Mouse (Mus musculus) neural tube, embryonic 15.5 days (tissue): ENCODE data around the gene Pigyl. TPM values are rescaled to one million over a fixed set of nuclear protein-coding genes. Genes with fewer than 3 reads are reported as not detected.

Experiments
- ATAC-seq: fragments of 200-750 bp; cut with Nextera tagmentation; 2 replicates; pipeline ENCODE4 v1.8.0; 2017; ENCODE audit warnings: mild to moderate bottlenecking, moderate TSS enrichment, moderate library complexity; ENCODE audit not compliant: low FRiP score
- H3K27ac ChIP-seq: fragments of 300-500 bp; sonication (generic); replicated peaks from 2 replicates; pipeline ENCODE4 v1.5.1; 2015; ENCODE audit warnings: mild to moderate bottlenecking, inconsistent platforms
- H3K27me3 ChIP-seq: fragments of 300-500 bp; sonication (generic); replicated peaks from 2 replicates; pipeline ENCODE4 v1.6.1; 2015; ENCODE audit warnings: inconsistent platforms
- H3K36me3 ChIP-seq: fragments of 300-500 bp; sonication (generic); 2 replicates; pipeline ENCODE4 v1.6.1; 2015; ENCODE audit warnings: inconsistent platforms
- H3K4me1 ChIP-seq: fragments of 300-500 bp; sonication (generic); 2 replicates; pipeline ENCODE4 v1.6.1; 2015; ENCODE audit warnings: inconsistent platforms
- H3K4me2 ChIP-seq: fragments of 300-500 bp; sonication (generic); 2 replicates; pipeline ENCODE4 v1.6.1; 2015; ENCODE audit warnings: inconsistent platforms, mild to moderate bottlenecking, moderate library complexity
- H3K4me3 ChIP-seq: fragments of 300-500 bp; sonication (generic); replicated peaks from 2 replicates; pipeline ENCODE4 v1.5.1; 2015; ENCODE audit warnings: mild to moderate bottlenecking, inconsistent platforms
- H3K9ac ChIP-seq: fragments of 300-500 bp; sonication (generic); replicated peaks from 2 replicates; pipeline ENCODE4 v1.6.1; 2015; ENCODE audit warnings: mild to moderate bottlenecking, inconsistent platforms
- H3K9me3 ChIP-seq: fragments of 300-500 bp; sonication (generic); replicated peaks from 2 replicates; pipeline ENCODE4 v1.6.1; 2016; ENCODE audit warnings: inconsistent platforms
- whole genome bisulfite sequencing: fragments of 180-500 bp; shearing (Covaris S2); methylation state at CpG from one replicate; pipeline ENCODE4 v1.1.7; 2015; ENCODE audit warnings: mixed read lengths; 5-methylcytosine and 5-hydroxymethylcytosine counted together
- polyA plus RNA-seq: library from polyadenylated mRNA; unstranded; fragments of >200 nt; fragmentation: Nextera tagmentation; extraction: Ambion mirVana; gene quantifications from 2 replicates; pipeline ENCODE4 v1.2.1, GENCODE M21; 2015

Pigyl gene
- polyA plus RNA-seq, 1 experiment from 2014 or later = 97.0 TPM

GRCm38 (mm10) chr9:22125246-22126027 is 31.2 kb upstream of the Pigyl start:
- Histone ChIP-seq H3K36me3 (no peaks in the 10 kb centered on the region), H3K27me3 (peaks cover 9% of the 10 kb centered on the region), H3K4me1 (no peaks in the 10 kb centered on the region), H3K9me3 (no peaks in the 10 kb centered on the region), H3K9ac (no peak overlapping the region), H3K27ac (no peak overlapping the region), H3K4me3 (no peak overlapping the region), H3K4me2 (no peak overlapping the region)
- ATAC-seq = no peak
- 91% methylated on average over 15 of the region's 15 CpGs for WGBS

GRCm38 (mm10) chr9:22131226-22131981 is 25.2 kb upstream of the Pigyl start:
- peak overlapping the region; percentile 46 for H3K4me2 ChIP-seq
- WGBS = 3% methylated on average over 35 of the region's 35 CpGs
- no peak overlapping the region for H3K9ac ChIP-seq
- no peaks in the 10 kb centered on the region for H3K36me3 ChIP-seq
- H3K27ac ChIP-seq = no peak overlapping the region
- peaks cover 27% of the 10 kb centered on the region for H3K27me3 ChIP-seq
- H3K4me3 ChIP-seq = peak overlapping the region; percentile 19
- peaks cover 9% of the 10 kb centered on the region for H3K4me1 ChIP-seq
- H3K9me3 ChIP-seq = no peaks in the 10 kb centered on the region
- no peak for ATAC-seq

- peak overlapping the region; percentile 46 for H3K4me2 ChIP-seq
- peaks cover 27% of the 10 kb centered on the region for H3K27me3 ChIP-seq
- H3K9ac ChIP-seq = no peak overlapping the region
- peaks cover 11% of the 10 kb centered on the region for H3K4me1 ChIP-seq
- 51% methylated on average over 11 of the region's 11 CpGs for WGBS
- no peak for ATAC-seq
- H3K27ac ChIP-seq = no peak overlapping the region
- no peak overlapping the region for H3K4me3 ChIP-seq
- no peaks in the 10 kb centered on the region for H3K9me3 ChIP-seq
- no peaks in the 10 kb centered on the region for H3K36me3 ChIP-seq
Measured at GRCm38 (mm10) chr9:22132220-22132619, 24.4 kb upstream of the Pigyl start.

- H3K36me3 ChIP-seq = no peaks in the 10 kb centered on the region
- H3K27ac ChIP-seq = no peak overlapping the region
- no peak overlapping the region for H3K9ac ChIP-seq
- no peak overlapping the region for H3K4me2 ChIP-seq
- 93% methylated on average over 7 of the region's 7 CpGs for WGBS
- H3K4me1 ChIP-seq = peaks cover 12% of the 10 kb centered on the region
- peaks cover 27% of the 10 kb centered on the region for H3K27me3 ChIP-seq
- no peak overlapping the region for H3K4me3 ChIP-seq
- ATAC-seq = no peak
- no peaks in the 10 kb centered on the region for H3K9me3 ChIP-seq
Measured at GRCm38 (mm10) chr9:22134246-22134890, 22.3 kb upstream of the Pigyl start.

GRCm38 (mm10) chr9:22134988-22135643 is 21.5 kb upstream of the Pigyl start:
- Histone ChIP-seq H3K4me2 (no peak overlapping the region), H3K4me3 (no peak overlapping the region), H3K27ac (no peak overlapping the region), H3K9me3 (no peaks in the 10 kb centered on the region), H3K36me3 (no peaks in the 10 kb centered on the region), H3K4me1 (peaks cover 12% of the 10 kb centered on the region), H3K9ac (no peak overlapping the region), H3K27me3 (peaks cover 27% of the 10 kb centered on the region)
- no peak for ATAC-seq
- 69% methylated on average over 9 of the region's 9 CpGs for WGBS

GRCm38 (mm10) chr9:22135644-22136390 is 20.8 kb upstream of the Pigyl start, which contains the start of gene Acp5:
TSS of gene Acp5 (minus strand) at chr9:22135711.
- H3K27ac ChIP-seq = no peak within 1 kb of the TSS
- no peak within 1 kb of the TSS for H3K4me2 ChIP-seq
- no peak within 1 kb of the TSS for H3K4me3 ChIP-seq
- no peaks in the 10 kb centered on the region for H3K9me3 ChIP-seq
- no peaks in the 10 kb centered on the region for H3K36me3 ChIP-seq
- no peak for ATAC-seq
- peaks cover 12% of the 10 kb centered on the region for H3K4me1 ChIP-seq
- H3K27me3 ChIP-seq = peaks cover 20% of the 10 kb centered on the region
- 72% methylated on average over 7 of the region's 7 CpGs for WGBS
- H3K9ac ChIP-seq = no peak within 1 kb of the TSS

GRCm38 (mm10) chr9:22136765-22137547 is 19.7 kb upstream of the Pigyl start:
- Histone ChIP-seq H3K36me3 (no peaks in the 10 kb centered on the region), H3K4me2 (peak overlapping the region; percentile 19; the same call in 1 of the 2 replicates), H3K4me1 (peaks cover 3% of the 10 kb centered on the region; the same call in 1 of the 2 replicates), H3K9ac (no peak overlapping the region), H3K27me3 (peaks cover 9% of the 10 kb centered on the region), H3K4me3 (no peak overlapping the region), H3K27ac (no peak overlapping the region), H3K9me3 (no peaks in the 10 kb centered on the region)
- 8% methylated on average over 23 of the region's 23 CpGs for WGBS
- no peak for ATAC-seq

- Histone ChIP-seq H3K4me1 (peaks cover 3% of the 10 kb centered on the region; the same call in 1 of the 2 replicates), H3K27ac (no peak overlapping the region), H3K4me2 (no peak overlapping the region), H3K27me3 (no peaks in the 10 kb centered on the region), H3K9ac (no peak overlapping the region), H3K36me3 (no peaks in the 10 kb centered on the region), H3K9me3 (no peaks in the 10 kb centered on the region), H3K4me3 (no peak overlapping the region)
- 32% methylated on average over 2 of the region's 2 CpGs for WGBS
- ATAC-seq = no peak
Measured at GRCm38 (mm10) chr9:22138480-22138879, 18.2 kb upstream of the Pigyl start.

GRCm38 (mm10) chr9:22139746-22140145 is 16.9 kb upstream of the Pigyl start:
- Histone ChIP-seq H3K4me3 (no peak overlapping the region), H3K36me3 (no peaks in the 10 kb centered on the region), H3K27ac (no peak overlapping the region), H3K9me3 (no peaks in the 10 kb centered on the region), H3K4me2 (no peak overlapping the region), H3K4me1 (peaks cover 3% of the 10 kb centered on the region; the same call in 1 of the 2 replicates), H3K27me3 (no peaks in the 10 kb centered on the region), H3K9ac (no peak overlapping the region)
- WGBS = 87% methylated on average over 5 of the region's 5 CpGs
- ATAC-seq = no peak
